11 mouse cellular contexts compared by ENCODE assay signal in the genomic region with DNA sequence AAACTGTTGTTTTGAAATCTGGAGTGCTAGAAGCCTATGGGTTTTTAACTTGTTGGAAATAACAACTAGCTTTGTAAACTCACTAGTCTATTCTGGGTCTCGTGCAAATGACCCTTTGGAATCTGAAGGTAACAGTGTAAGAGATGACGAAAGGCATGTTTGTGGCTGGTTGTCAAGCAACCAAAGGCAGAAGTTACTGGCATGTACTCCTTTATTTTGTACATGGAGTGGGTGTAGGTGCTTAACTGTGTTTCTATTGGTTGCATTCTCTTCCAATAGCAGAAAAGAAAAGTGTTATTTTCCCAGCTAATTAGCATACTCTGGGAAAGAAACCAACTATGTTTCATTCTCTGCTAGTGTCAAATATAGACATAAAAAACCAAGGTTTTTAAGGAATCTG. TPM values are rescaled to one million over a fixed set of nuclear protein-coding genes. Genes with fewer than 3 reads are reported as not detected.
DNase-seq lines count a peak whose midpoint lies in the region; ATAC-seq and TF ChIP-seq lines count a peak whose summit lies in the region.
"Had no signal": no experiment of that assay in that cellular context is flagged by ENCODE, and none has a peak within 500 bp of the region (broad histone marks: within the 10 kb centered on the region; RNA-seq: fewer than 3 reads in every experiment).

No protein-coding gene starts in this region.

- no peak overlapping the region for H3K9ac ChIP-seq in forebrain, embryonic 14.5 days (ENCODE audit: low read length)
- H3K9ac ChIP-seq in forebrain, embryonic 12.5 days, result no peak overlapping the region
- no peak overlapping the region for H3K9ac ChIP-seq in kidney, postnatal 0 days (ENCODE audit: low read depth, low read length)
- H3K9ac ChIP-seq in liver, postnatal 0 days (replicated peaks), result no peak overlapping the region
- H3K9ac ChIP-seq: limb, embryonic 15.5 days had no signal

- ATAC-seq in forebrain, embryonic 14.5 days, result no peak
- ATAC-seq in forebrain, embryonic 12.5 days (ENCODE audit: low FRiP score), result no peak
- peak; percentile 52; the same call in 1 of the 2 replicates for ATAC-seq in kidney, postnatal 0 days (replicated peaks; ENCODE audit: low FRiP score, low read depth)
- ATAC-seq in liver, postnatal 0 days, result peak; percentile 90

- H3K9me3 ChIP-seq in forebrain, embryonic 14.5 days (replicated peaks; ENCODE audit: control insufficient read depth, low read length), result no peaks in the 10 kb centered on the region
- no peaks in the 10 kb centered on the region for H3K9me3 ChIP-seq in forebrain, embryonic 12.5 days
- no peaks in the 10 kb centered on the region for H3K9me3 ChIP-seq in kidney, postnatal 0 days (replicated peaks; ENCODE audit: low read length)
- no peaks in the 10 kb centered on the region for H3K9me3 ChIP-seq in liver, postnatal 0 days (ENCODE audit: low read length)
- H3K9me3 ChIP-seq: limb, embryonic 15.5 days had no signal

- H3K4me3 ChIP-seq in forebrain, embryonic 14.5 days (ENCODE audit: low read depth, low read length), result no peak overlapping the region
- H3K4me3 ChIP-seq in forebrain, embryonic 12.5 days (replicated peaks), result no peak overlapping the region
- no peak overlapping the region for H3K4me3 ChIP-seq in kidney, postnatal 0 days (replicated peaks; ENCODE audit: low read depth, low read length)
- no peak overlapping the region for H3K4me3 ChIP-seq in liver, postnatal 0 days (ENCODE audit: low read depth, low read length)
- H3K4me3 ChIP-seq: limb, embryonic 15.5 days had no signal

- no peaks in the 10 kb centered on the region for H3K36me3 ChIP-seq in forebrain, embryonic 14.5 days (ENCODE audit: control insufficient read depth, insufficient read depth, low read length)
- H3K36me3 ChIP-seq in forebrain, embryonic 12.5 days (replicated peaks), result no peaks in the 10 kb centered on the region
- H3K36me3 ChIP-seq in kidney, postnatal 0 days (ENCODE audit: insufficient read depth, low read length), result no peaks in the 10 kb centered on the region
- no peaks in the 10 kb centered on the region for H3K36me3 ChIP-seq in liver, postnatal 0 days (replicated peaks; ENCODE audit: insufficient read depth, low read length)
- H3K36me3 ChIP-seq: limb, embryonic 15.5 days had no signal

- TF ChIP-seq EP300 in liver, postnatal 0 days (IDR thresholded peaks at IDR 0.05; ENCODE audit: low read depth), result peak; percentile 86

- H3K27me3 ChIP-seq in forebrain, embryonic 14.5 days (replicated peaks; ENCODE audit: control insufficient read depth, insufficient read depth, low read length), result no peaks in the 10 kb centered on the region
- H3K27me3 ChIP-seq in forebrain, embryonic 12.5 days, result no peaks in the 10 kb centered on the region
- no peaks in the 10 kb centered on the region for H3K27me3 ChIP-seq in kidney, postnatal 0 days (ENCODE audit: insufficient read depth, low read length)
- H3K27me3 ChIP-seq in liver, postnatal 0 days (ENCODE audit: insufficient read depth, low read length), result no peaks in the 10 kb centered on the region
- H3K27me3 ChIP-seq: limb, embryonic 15.5 days had no signal

- H3K4me2 ChIP-seq in forebrain, embryonic 14.5 days (ENCODE audit: low read length), result no peak overlapping the region
- H3K4me2 ChIP-seq in forebrain, embryonic 12.5 days, result no peak overlapping the region
- H3K4me2 ChIP-seq in kidney, postnatal 0 days (ENCODE audit: low read length), result no peak overlapping the region
- no peak overlapping the region for H3K4me2 ChIP-seq in liver, postnatal 0 days (ENCODE audit: low read depth, low read length)
- H3K4me2 ChIP-seq: limb, embryonic 15.5 days had no signal

- 65% methylated on average over 2 of the region's 2 CpGs for WGBS in forebrain, embryonic 14.5 days
- 76% methylated on average over 2 of the region's 2 CpGs for WGBS in forebrain, embryonic 12.5 days
- 58% methylated on average over 2 of the region's 2 CpGs for WGBS in kidney, postnatal 0 days
- WGBS in liver, postnatal 0 days (ENCODE audit: insufficient replicate concordance), result 36% methylated on average over 2 of the region's 2 CpGs

- H3K4me1 ChIP-seq in forebrain, embryonic 14.5 days (ENCODE audit: control insufficient read depth, insufficient read depth, low read length), result no peaks in the 10 kb centered on the region
- H3K4me1 ChIP-seq in forebrain, embryonic 12.5 days, result no peaks in the 10 kb centered on the region
- no peaks in the 10 kb centered on the region for H3K4me1 ChIP-seq in kidney, postnatal 0 days (replicated peaks; ENCODE audit: insufficient read depth, low read length)
- peaks cover 11% of the 10 kb centered on the region for H3K4me1 ChIP-seq in liver, postnatal 0 days (ENCODE audit: insufficient read depth)
- H3K4me1 ChIP-seq: limb, embryonic 15.5 days had no signal

- TF ChIP-seq POLR2A in brain, embryonic 14.5 days (IDR thresholded peaks at IDR 0.05; ENCODE audit: borderline replicate concordance, extremely low read depth, insufficient read depth, insufficient read length, poor library complexity, severe bottlenecking), result no peak

- DNase-seq in forebrain, embryonic 14.5 days (ENCODE audit: low spot score), result peak; percentile 14
- peak; percentile 61 for DNase-seq in kidney, postnatal 0 days (ENCODE audit: low spot score)
- DNase-seq in kidney, postnatal 14 days, result no peak
- peak; percentile 26 for DNase-seq in brain, embryonic 14.5 days (ENCODE audit: low read depth)
- DNase-seq in liver, postnatal 0 days, result peak; percentile 43
- DNase-seq in cerebellum, adult 8-10 months, result no peak
- no peak for DNase-seq in spleen, postnatal 10 days (ENCODE audit: low spot score in 2 of 2)
- DNase-seq: B cell, adult 2 months; retina, postnatal 1 day had no signal

- H3K27ac ChIP-seq in forebrain, embryonic 14.5 days (ENCODE audit: low read depth, low read length), result no peak overlapping the region
- no peak overlapping the region for H3K27ac ChIP-seq in forebrain, embryonic 12.5 days
- H3K27ac ChIP-seq in kidney, postnatal 0 days, result no peak overlapping the region
- H3K27ac ChIP-seq in liver, postnatal 0 days (ENCODE audit: low read depth), result peak overlapping the region; percentile 86
- H3K27ac ChIP-seq: limb, embryonic 15.5 days had no signal

- TF ChIP-seq CTCF in kidney, postnatal 0 days (IDR thresholded peaks at IDR 0.05; ENCODE audit: low read depth), result no peak
- no peak for TF ChIP-seq CTCF in brain, embryonic 14.5 days (IDR thresholded peaks at IDR 0.05; ENCODE audit: borderline replicate concordance, extremely low read depth, insufficient read depth, insufficient read length)
- no peak for TF ChIP-seq CTCF in liver, postnatal 0 days (IDR thresholded peaks at IDR 0.05; ENCODE audit: low read depth)

RNA-seq across cellular contexts. Expression of gene Ppm1k, which starts 9.6 kb away (rescaled TPM):
- polyA plus RNA-seq in forebrain, embryonic 14.5 days (2014; fragmentation: Nextera tagmentation; extraction: Ambion mirVana), result 4.9 and 6.2 TPM in 2 replicates
- 6.9 TPM in 2 replicates for polyA plus RNA-seq in forebrain, embryonic 12.5 days (2016; fragmentation: Nextera tagmentation; extraction: Ambion mirVana)
- 2.7 and 3.6 TPM in 2 replicates for polyA plus RNA-seq in kidney, postnatal 0 days (2015; fragmentation: Nextera tagmentation; extraction: Ambion mirVana)
- 4.6 and 5.1 TPM in 2 replicates for polyA plus RNA-seq in brain, embryonic 14.5 days (2012; rRNA removed)
- 14.9 and 15.6 TPM in 2 replicates for polyA plus RNA-seq in liver, postnatal 0 days (2015; fragmentation: Nextera tagmentation; extraction: Ambion mirVana)

RNA-seq across cellular contexts. Expression of gene Herc6, which starts 35.9 kb away (rescaled TPM):
- polyA plus RNA-seq in forebrain, embryonic 14.5 days (2014; fragmentation: Nextera tagmentation; extraction: Ambion mirVana), result 1.4 and 1.5 TPM in 2 replicates
- 2.5 and 2.8 TPM in 2 replicates for polyA plus RNA-seq in forebrain, embryonic 12.5 days (2016; fragmentation: Nextera tagmentation; extraction: Ambion mirVana)
- 3.0 and 3.2 TPM in 2 replicates for polyA plus RNA-seq in kidney, postnatal 0 days (2015; fragmentation: Nextera tagmentation; extraction: Ambion mirVana)
- polyA plus RNA-seq in brain, embryonic 14.5 days (2012; rRNA removed), result 0.78 and 0.96 TPM in 2 replicates
- 5.0 and 5.5 TPM in 2 replicates for polyA plus RNA-seq in liver, postnatal 0 days (2015; fragmentation: Nextera tagmentation; extraction: Ambion mirVana)

Comparison
In these comparisons a context has a peak if more than half of its experiments do, and no peak if none do; other contexts are left out.
1. DNase-seq: peak in forebrain, embryonic 14.5 days (single experiment), kidney, postnatal 0 days (single experiment), brain, embryonic 14.5 days (single experiment) and liver, postnatal 0 days (single experiment); none in kidney, postnatal 14 days (single experiment), cerebellum, adult 8-10 months (single experiment) and spleen, postnatal 10 days (0 of 2).
2. ATAC-seq: peak in kidney, postnatal 0 days (single experiment) and liver, postnatal 0 days (single experiment); none in forebrain, embryonic 14.5 days (single experiment) and forebrain, embryonic 12.5 days (single experiment).